Mouse (Mus musculus) embryonic fibroblast, embryonic 13.5 days (primary cell): ENCODE data around the gene Clrn2.

ENCODE experiments used
- CTCF ChIP-seq: IDR thresholded peaks from 2 replicates; pipeline ENCODE4 v1.5.1; 2011; ENCODE audit warnings: mild to moderate bottlenecking, control low read depth, low read length, moderate library complexity, borderline replicate concordance; ENCODE audit not compliant: insufficient read depth
- POLR2A ChIP-seq: IDR thresholded peaks from 2 replicates; pipeline ENCODE4 v1.6.1; 2011; ENCODE audit warnings: low read depth, mild to moderate bottlenecking, control low read depth, low read length, moderate library complexity

DNA sequence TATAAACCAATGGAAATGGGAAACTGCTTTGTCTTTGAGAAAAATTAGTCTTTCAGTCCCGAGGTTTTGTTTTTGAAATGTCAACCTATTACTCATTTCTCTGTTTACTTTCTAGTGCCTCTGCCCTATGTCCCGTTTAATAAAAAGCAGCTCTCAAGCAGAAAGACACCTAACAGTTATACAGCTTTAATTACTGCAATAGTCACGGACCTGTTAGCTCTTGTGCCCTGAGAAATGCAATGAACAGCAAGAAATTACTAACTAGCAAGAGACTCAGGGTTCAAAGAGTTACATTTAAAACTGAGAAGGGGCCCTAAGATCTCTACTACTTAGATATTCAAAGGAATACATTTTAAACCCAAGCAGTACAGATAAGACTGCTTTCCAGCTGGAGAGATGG lies 11.8 kb upstream of the Clrn2 start:
- TF ChIP-seq POLR2A = no peak
- TF ChIP-seq CTCF = no peak
